Mouse (Mus musculus): Measurements from ENCODE around the gene Myl9.

GRCm38 (mm10) chr2:156773470-156773869, 1.8 kb upstream of the Myl9 start:
- TF ChIP-seq CTCF (conservative IDR thresholded peaks at IDR 0.05; ENCODE audit: low read length) = no peak
- TF ChIP-seq POU5F1 (IDR thresholded peaks at IDR 0.05; ENCODE audit: borderline replicate concordance, low read length) = no peak
